Comparison of ENCODE assay signal across 18 mouse cellular contexts in the genomic region with DNA sequence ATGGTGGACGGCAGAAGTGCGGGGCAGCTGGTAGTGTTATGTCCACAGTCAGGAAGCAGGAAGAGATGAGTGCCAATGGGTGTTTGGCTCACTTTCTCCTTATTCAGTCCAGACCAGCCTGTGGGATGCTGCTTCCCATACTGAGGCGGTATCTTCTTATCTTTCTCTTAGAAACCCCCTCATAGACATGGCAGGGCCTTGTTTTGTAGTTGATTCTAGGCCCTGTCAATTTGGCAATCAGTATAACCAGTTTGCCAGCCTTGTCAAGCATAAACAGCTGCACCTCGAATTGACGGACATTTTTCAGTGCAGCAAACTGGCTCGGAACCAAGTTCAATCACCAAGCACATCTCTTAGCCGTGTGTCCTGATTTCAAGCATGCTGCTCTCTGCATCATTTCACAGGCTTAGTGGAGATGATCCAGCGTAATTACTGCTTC.
A peak's percentile ranks its signal among the peaks of the same experiment; 100 is the strongest.
DNase-seq lines count a peak whose midpoint lies in the region; ATAC-seq and TF ChIP-seq lines count a peak whose summit lies in the region.
"Had no signal": no experiment of that assay in that cellular context is flagged by ENCODE, and none has a peak within 500 bp of the region (broad histone marks: within the 10 kb centered on the region; RNA-seq: fewer than 3 reads in every experiment).

No protein-coding gene starts in this region.

- H3K4me1 ChIP-seq in forebrain, embryonic 13.5 days, result no peaks in the 10 kb centered on the region
- H3K4me1 ChIP-seq in forebrain, embryonic 10.5 days, result no peaks in the 10 kb centered on the region
- H3K4me1 ChIP-seq in midbrain, postnatal 0 days (ENCODE audit: insufficient read depth, low read length), result no peaks in the 10 kb centered on the region
- 0 out of 2 replicates have a peak, but pooled peaks cover 8% of the 10 kb centered on the region for H3K4me1 ChIP-seq in midbrain, embryonic 13.5 days (replicated peaks)
- H3K4me1 ChIP-seq: intestine, embryonic 15.5 days; kidney, embryonic 15.5 days; neural tube, embryonic 12.5 days had no signal

- no peak overlapping the region for H3K4me2 ChIP-seq in forebrain, embryonic 13.5 days
- H3K4me2 ChIP-seq in midbrain, postnatal 0 days (ENCODE audit: low read depth, low read length, poor library complexity, severe bottlenecking), result no peak overlapping the region
- H3K4me2 ChIP-seq in midbrain, embryonic 13.5 days (replicated peaks), result no peak overlapping the region
- H3K4me2 ChIP-seq: intestine, embryonic 15.5 days; kidney, embryonic 15.5 days; neural tube, embryonic 12.5 days had no signal

- no peak for TF ChIP-seq CTCF in midbrain, postnatal 0 days (IDR thresholded peaks at IDR 0.05)

- H3K4me3 ChIP-seq in forebrain, embryonic 13.5 days, result no peak overlapping the region
- no peak overlapping the region for H3K4me3 ChIP-seq in forebrain, embryonic 10.5 days
- H3K4me3 ChIP-seq in midbrain, postnatal 0 days (ENCODE audit: low read depth, low read length), result no peak overlapping the region
- H3K4me3 ChIP-seq in midbrain, embryonic 13.5 days (replicated peaks), result no peak overlapping the region
- H3K4me3 ChIP-seq: erythroblast, embryonic 14.5 days; intestine, embryonic 15.5 days; kidney, embryonic 15.5 days; neural tube, embryonic 12.5 days had no signal

- H3K27ac ChIP-seq in forebrain, embryonic 13.5 days, result no peak overlapping the region
- no peak overlapping the region for H3K27ac ChIP-seq in forebrain, embryonic 10.5 days
- H3K27ac ChIP-seq in midbrain, postnatal 0 days (ENCODE audit: low read depth, low read length), result no peak overlapping the region
- H3K27ac ChIP-seq in midbrain, embryonic 13.5 days, result no peak overlapping the region
- H3K27ac ChIP-seq: intestine, embryonic 15.5 days; kidney, embryonic 15.5 days; neural tube, embryonic 12.5 days had no signal

- DNase-seq in forebrain, embryonic 10.5 days (ENCODE audit: extremely low spot score, low spot score), result no peak
- DNase-seq in midbrain, postnatal 0 days (ENCODE audit: low spot score), result peak; percentile 65
- peak; percentile 20 to 22 for DNase-seq in cerebellum, postnatal 25 days
- DNase-seq in lung, postnatal 4 days, result peak; percentile 14 to 48
- DNase-seq in embryo, embryonic 10.5 days (ENCODE audit: low spot score), result no peak
- DNase-seq in heart, adult 8-10 months (ENCODE audit: low spot score), result no peak
- DNase-seq: heart, postnatal 4 days; liver; liver, postnatal 0 days; thymus, postnatal 36 days had no signal

- no peaks in the 10 kb centered on the region for H3K36me3 ChIP-seq in forebrain, embryonic 13.5 days (ENCODE audit: poor library complexity, severe bottlenecking)
- H3K36me3 ChIP-seq in forebrain, embryonic 10.5 days (replicated peaks), result no peaks in the 10 kb centered on the region
- no peaks in the 10 kb centered on the region for H3K36me3 ChIP-seq in midbrain, postnatal 0 days (ENCODE audit: insufficient read depth, low read length)
- no peaks in the 10 kb centered on the region for H3K36me3 ChIP-seq in midbrain, embryonic 13.5 days
- H3K36me3 ChIP-seq: G1E; intestine, embryonic 15.5 days; kidney, embryonic 15.5 days; neural tube, embryonic 12.5 days had no signal

- H3K27me3 ChIP-seq in forebrain, embryonic 13.5 days, result no peaks in the 10 kb centered on the region
- no peaks in the 10 kb centered on the region for H3K27me3 ChIP-seq in forebrain, embryonic 10.5 days (ENCODE audit: poor library complexity, severe bottlenecking)
- no peaks in the 10 kb centered on the region for H3K27me3 ChIP-seq in midbrain, postnatal 0 days (ENCODE audit: insufficient read depth, low read length)
- no peaks in the 10 kb centered on the region for H3K27me3 ChIP-seq in midbrain, embryonic 13.5 days
- H3K27me3 ChIP-seq: intestine, embryonic 15.5 days; kidney, embryonic 15.5 days; neural tube, embryonic 12.5 days had no signal

- ATAC-seq in forebrain, embryonic 13.5 days, result peak; percentile 27; the same call in 1 of the 2 replicates
- ATAC-seq in midbrain, postnatal 0 days (ENCODE audit: low FRiP score), result no peak
- ATAC-seq in midbrain, embryonic 13.5 days, result no peak
- ATAC-seq: CD4-positive, CD25-positive, alpha-beta regulatory T cell, adult 4 months; intestine, embryonic 15.5 days; liver, postnatal 0 days had no signal

- no peaks in the 10 kb centered on the region for H3K9me3 ChIP-seq in forebrain, embryonic 13.5 days (replicated peaks)
- H3K9me3 ChIP-seq in forebrain, embryonic 10.5 days, result no peaks in the 10 kb centered on the region
- H3K9me3 ChIP-seq in midbrain, postnatal 0 days (ENCODE audit: low read length), result no peaks in the 10 kb centered on the region
- no peaks in the 10 kb centered on the region for H3K9me3 ChIP-seq in midbrain, embryonic 13.5 days
- H3K9me3 ChIP-seq: G1E; intestine, embryonic 15.5 days; kidney, embryonic 15.5 days; neural tube, embryonic 12.5 days had no signal

- WGBS in forebrain, embryonic 13.5 days, result 81% methylated on average over 8 of the region's 8 CpGs
- 92% methylated on average over 8 of the region's 8 CpGs for WGBS in forebrain, embryonic 10.5 days
- WGBS in midbrain, postnatal 0 days, result 66% methylated on average over 8 of the region's 8 CpGs
- WGBS in midbrain, embryonic 13.5 days, result 89% methylated on average over 8 of the region's 8 CpGs

- no peak overlapping the region for H3K9ac ChIP-seq in forebrain, embryonic 13.5 days
- no peak overlapping the region for H3K9ac ChIP-seq in midbrain, postnatal 0 days (replicated peaks; ENCODE audit: low read length, poor library complexity, severe bottlenecking)
- H3K9ac ChIP-seq in midbrain, embryonic 13.5 days (replicated peaks), result no peak overlapping the region
- H3K9ac ChIP-seq: intestine, embryonic 15.5 days; kidney, embryonic 15.5 days; liver, postnatal 0 days; neural tube, embryonic 12.5 days had no signal

Comparison
In these comparisons a context has a peak if more than half of its experiments do, and no peak if none do; other contexts are left out.
1. DNase-seq: peak in midbrain, postnatal 0 days (single experiment), cerebellum, postnatal 25 days (2 of 2) and lung, postnatal 4 days (2 of 2); none in forebrain, embryonic 10.5 days (single experiment), embryo, embryonic 10.5 days (single experiment) and heart, adult 8-10 months (single experiment).